Mouse (Mus musculus): ENCODE results near the gene Gm21256.
"Not testable (repeated sequence)": the region's sequence is repeated elsewhere in the genome, so short reads cannot be mapped to it uniquely, and the experiment has no call there.

The Gm21256 gene

GRCm38 (mm10) chrY:47450660-47451059 lies at the start of gene Gm21256:
Gene Gm21256, plus strand, starts transcription at chrY:47450960.
- not testable (repeated sequence) for DNase-seq (ENCODE audit: low spot score in 2 of 2)

Measured in spleen, postnatal 14 days (tissue).